Mouse (Mus musculus) neural tube, embryonic 14.5 days (tissue): Measurements from ENCODE around the gene Prrg2. TPM values are rescaled to one million over a fixed set of nuclear protein-coding genes. Genes with fewer than 3 reads are reported as not detected.

Experiments
- ATAC-seq: fragments of 200-750 bp; cut with Nextera tagmentation; 2 replicates; pipeline ENCODE4 v1.8.0; 2017; ENCODE audit warnings: low read depth, mild to moderate bottlenecking, moderate TSS enrichment, moderate library complexity
- H3K27ac ChIP-seq: fragments of 300-500 bp; sonication (generic); 2 replicates; pipeline ENCODE4 v1.5.1; 2014; ENCODE audit warnings: low read depth, mild to moderate bottlenecking, control low read depth, low read length, moderate library complexity, mixed read lengths
- H3K27me3 ChIP-seq: fragments of 300-500 bp; sonication (generic); 2 replicates; pipeline ENCODE4 v1.6.1; 2014; ENCODE audit warnings: low read length; ENCODE audit not compliant: control insufficient read depth, insufficient read depth
- H3K36me3 ChIP-seq: fragments of 300-500 bp; sonication (generic); 2 replicates; pipeline ENCODE4 v1.6.1; 2014; ENCODE audit warnings: low read length, mixed read lengths; ENCODE audit not compliant: control insufficient read depth, insufficient read depth
- H3K4me1 ChIP-seq: fragments of 300-500 bp; sonication (generic); 2 replicates; pipeline ENCODE4 v1.6.1; 2014; ENCODE audit warnings: low read length; ENCODE audit not compliant: control insufficient read depth, insufficient read depth
- H3K4me2 ChIP-seq: fragments of 300-500 bp; sonication (generic); 2 replicates; pipeline ENCODE4 v1.6.1; 2014; ENCODE audit warnings: mild to moderate bottlenecking, low read depth, low read length, control low read depth
- H3K4me3 ChIP-seq: fragments of 300-500 bp; sonication (generic); 2 replicates; pipeline ENCODE4 v1.5.1; 2014; ENCODE audit warnings: low read depth, low read length, control low read depth, mixed read lengths
- H3K9ac ChIP-seq: fragments of 300-500 bp; sonication (generic); replicated peaks from 2 replicates; pipeline ENCODE4 v1.6.1; 2014; ENCODE audit warnings: low read depth, mild to moderate bottlenecking, control low read depth, low read length, mixed read lengths
- H3K9me3 ChIP-seq: fragments of 300-500 bp; sonication (generic); 2 replicates; pipeline ENCODE4 v1.6.1; 2016; ENCODE audit warnings: low read length; ENCODE audit not compliant: control insufficient read depth
- WGBS: fragments of 180-500 bp; shearing (Covaris S2); extraction: QIAGEN DNeasy Blood & Tissue Kit; methylation state at CpG from one replicate; pipeline ENCODE4 v1.1.7; 2014; 5-methylcytosine and 5-hydroxymethylcytosine counted together
- polyA plus RNA-seq: library from polyadenylated mRNA; unstranded; fragments of >200 nt; fragmentation: Nextera tagmentation; extraction: Ambion mirVana; gene quantifications from 2 replicates; pipeline ENCODE4 v1.2.1, GENCODE M21; 2014

The Prrg2 gene
- polyA plus RNA-seq, 1 experiment from 2014 or later = 12.8 TPM

GRCm38 (mm10) chr7:45019031-45019571 lies 43.4 kb downstream of the Prrg2 start:
- Histone ChIP-seq H3K4me1 (peaks cover 13% of the 10 kb centered on the region; the same call in 1 of the 2 replicates), H3K27ac (no peak overlapping the region), H3K4me2 (0 out of 2 replicates have a peak overlapping the region, but pooled peaks have one; percentile 2), H3K27me3 (no peaks in the 10 kb centered on the region), H3K9ac (no peak overlapping the region), H3K4me3 (no peak overlapping the region), H3K9me3 (no peaks in the 10 kb centered on the region), H3K36me3 (no peaks in the 10 kb centered on the region)
- ATAC-seq = no peak
- WGBS = 47% methylated on average over 8 of the region's 8 CpGs

- under 1% methylated on average over 36 of the region's 36 CpGs for WGBS
- Histone ChIP-seq H3K4me1 (peaks cover 13% of the 10 kb centered on the region; the same call in 1 of the 2 replicates), H3K36me3 (peaks cover 4% of the 10 kb centered on the region), H3K9me3 (no peaks in the 10 kb centered on the region), H3K9ac (peak within 1 kb of the TSS; percentile 57), H3K4me2 (peak within 1 kb of the TSS; percentile 89), H3K4me3 (peak within 1 kb of the TSS; percentile 55), H3K27ac (peak within 1 kb of the TSS; percentile 83), H3K27me3 (no peaks in the 10 kb centered on the region)
- peak; percentile 75 for ATAC-seq
These were observed 45.0 kb downstream of the Prrg2 start, which contains the start of gene Rras for GRCm38 (mm10) chr7:45017242-45018061. Gene Rras, plus strand, starts transcription at chr7:45017961.

GRCm38 (mm10) chr7:45016761-45017160 lies 45.7 kb downstream of the Prrg2 start:
- Histone ChIP-seq H3K9ac (peak overlapping the region; percentile 18; the same call in 1 of the 2 replicates), H3K4me3 (peak overlapping the region; percentile 55), H3K4me1 (peaks cover 13% of the 10 kb centered on the region; the same call in 1 of the 2 replicates), H3K4me2 (peak overlapping the region; percentile 89), H3K27me3 (no peaks in the 10 kb centered on the region), H3K36me3 (peaks cover 11% of the 10 kb centered on the region), H3K27ac (peak overlapping the region; percentile 83), H3K9me3 (no peaks in the 10 kb centered on the region)
- 4% methylated on average over 4 of the region's 4 CpGs for WGBS
- no peak for ATAC-seq

- no peaks in the 10 kb centered on the region for H3K27me3 ChIP-seq
- ATAC-seq = peak; percentile 91
- peaks cover 13% of the 10 kb centered on the region; the same call in 1 of the 2 replicates for H3K4me1 ChIP-seq
- peak within 1 kb of the TSS; percentile 55 for H3K4me3 ChIP-seq
- peak within 1 kb of the TSS; percentile 89 for H3K4me2 ChIP-seq
- H3K36me3 ChIP-seq = peaks cover 16% of the 10 kb centered on the region
- peak within 1 kb of the TSS; percentile 83 for H3K27ac ChIP-seq
- WGBS = under 1% methylated on average over 69 of the region's 69 CpGs
- H3K9me3 ChIP-seq = no peaks in the 10 kb centered on the region
- H3K9ac ChIP-seq = peak within 1 kb of the TSS; percentile 74
These were observed 46.4 kb downstream of the Prrg2 start, which contains the start of gene Scaf1 for GRCm38 (mm10) chr7:45015957-45016612. Gene Scaf1, minus strand, starts transcription at chr7:45016363.

GRCm38 (mm10) chr7:45015344-45015956 lies 47.0 kb downstream of the Prrg2 start:
- ATAC-seq = no peak
- no peaks in the 10 kb centered on the region for H3K27me3 ChIP-seq
- H3K4me3 ChIP-seq = peak overlapping the region; percentile 55
- H3K27ac ChIP-seq = peak overlapping the region; percentile 53
- peak overlapping the region; percentile 66 for H3K4me2 ChIP-seq
- peaks cover 13% of the 10 kb centered on the region; the same call in 1 of the 2 replicates for H3K4me1 ChIP-seq
- 2% methylated on average over 20 of the region's 20 CpGs for WGBS
- peak overlapping the region; percentile 74 for H3K9ac ChIP-seq
- peaks cover 21% of the 10 kb centered on the region for H3K36me3 ChIP-seq
- H3K9me3 ChIP-seq = no peaks in the 10 kb centered on the region

GRCm38 (mm10) chr7:45014096-45014451 lies 48.4 kb downstream of the Prrg2 start:
- WGBS = 96% methylated on average over 3 of the region's 3 CpGs

GRCm38 (mm10) chr7:45013366-45014095 lies 48.9 kb downstream of the Prrg2 start:
- no peak overlapping the region for H3K9ac ChIP-seq
- H3K27ac ChIP-seq = no peak overlapping the region
- H3K9me3 ChIP-seq = no peaks in the 10 kb centered on the region
- no peak for ATAC-seq
- WGBS = 96% methylated on average over 16 of the region's 16 CpGs
- no peak overlapping the region for H3K4me3 ChIP-seq
- no peaks in the 10 kb centered on the region for H3K27me3 ChIP-seq
- H3K4me1 ChIP-seq = peaks cover 13% of the 10 kb centered on the region; the same call in 1 of the 2 replicates
- peaks cover 37% of the 10 kb centered on the region for H3K36me3 ChIP-seq
- H3K4me2 ChIP-seq = no peak overlapping the region

More at GRCm38 (mm10) chr7:45014096-45014451, 48.4 kb downstream of the Prrg2 start:
- H3K27ac ChIP-seq = no peak overlapping the region
- peaks cover 32% of the 10 kb centered on the region for H3K36me3 ChIP-seq
- ATAC-seq = no peak
- H3K9ac ChIP-seq = no peak overlapping the region
- H3K4me3 ChIP-seq = no peak overlapping the region
- H3K27me3 ChIP-seq = no peaks in the 10 kb centered on the region
- H3K4me2 ChIP-seq = no peak overlapping the region
- H3K9me3 ChIP-seq = no peaks in the 10 kb centered on the region
- peaks cover 13% of the 10 kb centered on the region; the same call in 1 of the 2 replicates for H3K4me1 ChIP-seq

GRCm38 (mm10) chr7:45012824-45013223 lies 49.7 kb downstream of the Prrg2 start:
- 88% methylated on average over 4 of the region's 4 CpGs for WGBS

More at GRCm38 (mm10) chr7:45012824-45013223, 49.7 kb downstream of the Prrg2 start:
- H3K36me3 ChIP-seq = peaks cover 44% of the 10 kb centered on the region
- H3K4me1 ChIP-seq = peaks cover 13% of the 10 kb centered on the region; the same call in 1 of the 2 replicates
- no peak overlapping the region for H3K27ac ChIP-seq
- H3K27me3 ChIP-seq = no peaks in the 10 kb centered on the region
- no peak overlapping the region for H3K9ac ChIP-seq
- no peaks in the 10 kb centered on the region for H3K9me3 ChIP-seq
- no peak overlapping the region for H3K4me2 ChIP-seq
- no peak overlapping the region for H3K4me3 ChIP-seq
- ATAC-seq = no peak
